ENCODE assay signal across 20 mouse cellular contexts in genomic region chr1:64257237-64257636, GRCm38 (mm10).
A peak's percentile ranks its signal among the peaks of the same experiment; 100 is the strongest.
DNase-seq lines count a peak whose midpoint lies in the region; ATAC-seq and TF ChIP-seq lines count a peak whose summit lies in the region.
"Had no signal": no experiment of that assay in that cellular context is flagged by ENCODE, and none has a peak within 500 bp of the region (broad histone marks: within the 10 kb centered on the region; RNA-seq: fewer than 3 reads in every experiment).

No protein-coding gene starts in this region.

- H3K4me3 ChIP-seq in midbrain, embryonic 12.5 days: no peak overlapping the region
- no peak overlapping the region for H3K4me3 ChIP-seq in midbrain, postnatal 0 days (ENCODE audit: low read depth, low read length)
- no peak overlapping the region for H3K4me3 ChIP-seq in embryonic facial prominence, embryonic 10.5 days
- H3K4me3 ChIP-seq in midbrain, embryonic 14.5 days (replicated peaks; ENCODE audit: low read depth, low read length): no peak overlapping the region
- no peak overlapping the region for H3K4me3 ChIP-seq in midbrain, embryonic 16.5 days (ENCODE audit: low read depth, low read length)
- no peak overlapping the region for H3K4me3 ChIP-seq in forebrain, embryonic 16.5 days (replicated peaks; ENCODE audit: low read length)
- H3K4me3 ChIP-seq: embryonic facial prominence, embryonic 12.5 days; forebrain, embryonic 13.5 days; forebrain, embryonic 15.5 days had no signal

- no peaks in the 10 kb centered on the region for H3K36me3 ChIP-seq in midbrain, embryonic 12.5 days
- no peaks in the 10 kb centered on the region for H3K36me3 ChIP-seq in midbrain, postnatal 0 days (ENCODE audit: insufficient read depth, low read length)
- H3K36me3 ChIP-seq in embryonic facial prominence, embryonic 10.5 days (replicated peaks): no peaks in the 10 kb centered on the region
- H3K36me3 ChIP-seq in midbrain, embryonic 14.5 days (ENCODE audit: control insufficient read depth, insufficient read depth, low read length): no peaks in the 10 kb centered on the region
- no peaks in the 10 kb centered on the region for H3K36me3 ChIP-seq in midbrain, embryonic 16.5 days (ENCODE audit: control insufficient read depth, insufficient read depth, low read length)
- no peaks in the 10 kb centered on the region for H3K36me3 ChIP-seq in forebrain, embryonic 16.5 days (ENCODE audit: control insufficient read depth, insufficient read depth)
- H3K36me3 ChIP-seq: embryonic facial prominence, embryonic 12.5 days; forebrain, embryonic 15.5 days had no signal

- no peak for ATAC-seq in midbrain, embryonic 12.5 days (ENCODE audit: low FRiP score, low read depth)
- no peak for ATAC-seq in midbrain, postnatal 0 days (ENCODE audit: low FRiP score)
- no peak for ATAC-seq in midbrain, embryonic 14.5 days (ENCODE audit: low FRiP score, low TSS enrichment)
- ATAC-seq in midbrain, embryonic 16.5 days: peak; percentile 33; the same call in 1 of the 2 replicates
- no peak for ATAC-seq in forebrain, embryonic 16.5 days
- ATAC-seq: forebrain, embryonic 13.5 days; forebrain, embryonic 15.5 days had no signal

- peaks cover 19% of the 10 kb centered on the region for H3K4me1 ChIP-seq in midbrain, embryonic 12.5 days
- peaks cover 11% of the 10 kb centered on the region; the same call in 1 of the 2 replicates for H3K4me1 ChIP-seq in midbrain, postnatal 0 days (ENCODE audit: insufficient read depth, low read length)
- H3K4me1 ChIP-seq in embryonic facial prominence, embryonic 10.5 days: peaks cover 14% of the 10 kb centered on the region; the same call in 1 of the 2 replicates
- H3K4me1 ChIP-seq in midbrain, embryonic 14.5 days (ENCODE audit: control insufficient read depth, insufficient read depth, low read length): peaks cover 26% of the 10 kb centered on the region
- peaks cover 21% of the 10 kb centered on the region for H3K4me1 ChIP-seq in midbrain, embryonic 16.5 days (ENCODE audit: control insufficient read depth, insufficient read depth, low read length)
- H3K4me1 ChIP-seq in forebrain, embryonic 16.5 days (replicated peaks; ENCODE audit: control insufficient read depth, insufficient read depth, low read length): peaks cover 8% of the 10 kb centered on the region

- H3K27me3 ChIP-seq in midbrain, embryonic 12.5 days: no peaks in the 10 kb centered on the region; the same call in 1 of the 2 replicates
- no peaks in the 10 kb centered on the region for H3K27me3 ChIP-seq in midbrain, postnatal 0 days (ENCODE audit: insufficient read depth, low read length)
- no peaks in the 10 kb centered on the region for H3K27me3 ChIP-seq in embryonic facial prominence, embryonic 10.5 days (replicated peaks; ENCODE audit: low read depth, poor library complexity, severe bottlenecking)
- no peaks in the 10 kb centered on the region for H3K27me3 ChIP-seq in midbrain, embryonic 14.5 days (ENCODE audit: control insufficient read depth, insufficient read depth, low read length)
- no peaks in the 10 kb centered on the region for H3K27me3 ChIP-seq in midbrain, embryonic 16.5 days (ENCODE audit: control insufficient read depth, insufficient read depth, low read depth, low read length)
- H3K27me3 ChIP-seq in forebrain, embryonic 16.5 days (replicated peaks; ENCODE audit: control insufficient read depth, insufficient read depth, low read length): no peaks in the 10 kb centered on the region
- H3K27me3 ChIP-seq: embryonic facial prominence, embryonic 12.5 days; forebrain, embryonic 13.5 days; forebrain, embryonic 15.5 days had no signal

- H3K27ac ChIP-seq in midbrain, embryonic 12.5 days (replicated peaks): 0 out of 2 replicates have a peak overlapping the region, but pooled peaks have one; percentile 35
- no peak overlapping the region for H3K27ac ChIP-seq in midbrain, postnatal 0 days (ENCODE audit: low read depth, low read length)
- H3K27ac ChIP-seq in embryonic facial prominence, embryonic 10.5 days (replicated peaks): no peak overlapping the region
- H3K27ac ChIP-seq in midbrain, embryonic 14.5 days (replicated peaks; ENCODE audit: low read depth, low read length): no peak overlapping the region; the same call in 1 of the 2 replicates
- 0 out of 2 replicates have a peak overlapping the region, but pooled peaks have one; percentile 5 for H3K27ac ChIP-seq in midbrain, embryonic 16.5 days (ENCODE audit: low read length)
- H3K27ac ChIP-seq in forebrain, embryonic 16.5 days (ENCODE audit: low read length): no peak overlapping the region
- H3K27ac ChIP-seq: embryonic facial prominence, embryonic 12.5 days; forebrain, embryonic 13.5 days; forebrain, embryonic 15.5 days had no signal

- no peak overlapping the region for H3K9ac ChIP-seq in midbrain, embryonic 12.5 days (replicated peaks)
- H3K9ac ChIP-seq in midbrain, postnatal 0 days (replicated peaks; ENCODE audit: low read length, poor library complexity, severe bottlenecking): no peak overlapping the region
- no peak overlapping the region for H3K9ac ChIP-seq in midbrain, embryonic 14.5 days (replicated peaks; ENCODE audit: low read length)
- H3K9ac ChIP-seq in midbrain, embryonic 16.5 days (ENCODE audit: low read depth, low read length): no peak overlapping the region
- no peak overlapping the region for H3K9ac ChIP-seq in forebrain, embryonic 16.5 days (replicated peaks; ENCODE audit: low read depth, low read length)
- H3K9ac ChIP-seq: embryonic facial prominence, embryonic 12.5 days; forebrain, embryonic 13.5 days; forebrain, embryonic 15.5 days had no signal

- DNase-seq in midbrain, postnatal 0 days (ENCODE audit: low spot score): no peak
- peak; percentile 15 for DNase-seq in embryonic facial prominence, embryonic 10.5 days (ENCODE audit: low spot score)
- peak; percentile 51 for DNase-seq in midbrain, embryonic 14.5 days
- no peak for DNase-seq in adrenal gland, postnatal 10 days
- DNase-seq in kidney, postnatal 10 days: no peak
- DNase-seq: adrenal gland, adult 2 months; adrenal gland, postnatal 14 days; adrenal gland, postnatal 36 days; cerebellum, adult 11 months; cerebellum, adult 18-20 months; cerebellum, adult 8-10 months; cerebellum, adult 9-11 months; cerebellum, postnatal 36 days; embryo, embryonic 11 days had no signal

- no peak overlapping the region for H3K4me2 ChIP-seq in midbrain, embryonic 12.5 days (replicated peaks)
- no peak overlapping the region for H3K4me2 ChIP-seq in midbrain, postnatal 0 days (ENCODE audit: low read depth, low read length, poor library complexity, severe bottlenecking)
- H3K4me2 ChIP-seq in midbrain, embryonic 14.5 days (ENCODE audit: low read length): no peak overlapping the region
- H3K4me2 ChIP-seq in midbrain, embryonic 16.5 days (ENCODE audit: low read length): no peak overlapping the region
- H3K4me2 ChIP-seq in forebrain, embryonic 16.5 days (ENCODE audit: low read length): no peak overlapping the region
- H3K4me2 ChIP-seq: embryonic facial prominence, embryonic 12.5 days; forebrain, embryonic 13.5 days; forebrain, embryonic 15.5 days had no signal

- TF ChIP-seq CTCF in midbrain, postnatal 0 days (IDR thresholded peaks at IDR 0.05): no peak

- H3K9me3 ChIP-seq in midbrain, embryonic 12.5 days: no peaks in the 10 kb centered on the region
- H3K9me3 ChIP-seq in midbrain, postnatal 0 days (ENCODE audit: low read length): no peaks in the 10 kb centered on the region
- no peaks in the 10 kb centered on the region for H3K9me3 ChIP-seq in embryonic facial prominence, embryonic 10.5 days
- H3K9me3 ChIP-seq in midbrain, embryonic 14.5 days (ENCODE audit: control insufficient read depth, low read length): no peaks in the 10 kb centered on the region
- H3K9me3 ChIP-seq in midbrain, embryonic 16.5 days (replicated peaks; ENCODE audit: control insufficient read depth, low read length, poor library complexity, severe bottlenecking): no peaks in the 10 kb centered on the region
- no peaks in the 10 kb centered on the region for H3K9me3 ChIP-seq in forebrain, embryonic 16.5 days (ENCODE audit: control insufficient read depth, low read length)
- H3K9me3 ChIP-seq: embryonic facial prominence, embryonic 12.5 days; forebrain, embryonic 13.5 days; forebrain, embryonic 15.5 days had no signal

- WGBS in midbrain, embryonic 12.5 days: 51% methylated on average over 2 of the region's 2 CpGs
- WGBS in midbrain, postnatal 0 days: 21% methylated on average over 2 of the region's 2 CpGs
- 30% methylated on average over 2 of the region's 2 CpGs for WGBS in embryonic facial prominence, embryonic 10.5 days
- 37% methylated on average over 2 of the region's 2 CpGs for WGBS in midbrain, embryonic 14.5 days
- 31% methylated on average over 2 of the region's 2 CpGs for WGBS in midbrain, embryonic 16.5 days
- 50% methylated on average over 2 of the region's 2 CpGs for WGBS in forebrain, embryonic 16.5 days

Comparison
In these comparisons a context has a peak if more than half of its experiments do, and no peak if none do; other contexts are left out.
1. H3K27ac ChIP-seq: peak in midbrain, embryonic 12.5 days (single experiment) and midbrain, embryonic 16.5 days (single experiment); none in midbrain, postnatal 0 days (single experiment), embryonic facial prominence, embryonic 10.5 days (single experiment), midbrain, embryonic 14.5 days (single experiment) and forebrain, embryonic 16.5 days (single experiment).
2. DNase-seq: peak in embryonic facial prominence, embryonic 10.5 days (single experiment) and midbrain, embryonic 14.5 days (single experiment); none in midbrain, postnatal 0 days (single experiment), adrenal gland, postnatal 10 days (single experiment) and kidney, postnatal 10 days (single experiment).